ENCODE assay signal across 8 mouse cellular contexts in the genomic region with DNA sequence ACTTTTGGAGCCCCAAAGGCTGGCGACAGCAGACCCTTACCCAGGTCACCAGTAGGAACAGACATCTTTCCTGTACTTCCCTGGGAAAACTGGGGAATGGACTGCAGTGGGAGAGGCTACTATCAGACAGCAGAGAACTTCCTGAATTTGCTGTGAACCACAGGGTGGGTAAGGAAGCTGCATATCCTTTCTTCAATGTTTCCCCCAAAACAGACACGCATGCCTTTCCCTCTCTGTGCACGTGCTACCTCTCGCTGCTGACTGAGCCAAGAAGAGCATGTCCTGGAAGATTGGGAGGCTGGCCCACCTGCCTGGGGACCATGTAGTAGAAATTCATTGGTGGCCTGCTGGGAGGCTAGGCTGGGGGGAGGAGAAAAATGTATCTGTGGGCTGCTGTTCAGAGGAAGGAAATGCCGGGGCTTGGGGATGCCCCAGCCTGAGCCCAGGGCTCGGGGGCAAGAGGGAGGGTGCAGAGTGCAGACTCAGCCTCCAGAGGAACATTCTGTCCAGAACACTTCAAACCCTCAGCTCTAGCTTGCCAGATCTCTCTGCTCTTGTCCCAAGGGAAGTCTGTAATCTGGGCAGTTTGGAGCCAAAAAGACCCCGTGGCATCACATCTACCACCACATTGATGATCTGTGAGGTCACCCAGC.
DNase-seq lines count a peak whose midpoint lies in the region; ATAC-seq and TF ChIP-seq lines count a peak whose summit lies in the region.

No protein-coding gene starts in this region.

- H3K27ac ChIP-seq in spleen, adult 2 months (ENCODE audit: insufficient read depth, low read length), result peak overlapping the region; percentile 57
- H3K27ac ChIP-seq in heart, embryonic 14.5 days (replicated peaks in 1 of 2; ENCODE audit: control insufficient read depth in 1 of 2, insufficient read depth in 1 of 2, low read depth in 2 of 2, low read length in 2 of 2), result peak overlapping the region; percentile 96 to 100
- 0 out of 2 replicates have a peak overlapping the region, but pooled peaks have one; percentile 9 for H3K27ac ChIP-seq in limb, embryonic 11.5 days (replicated peaks; ENCODE audit: low read depth, low read length)
- peak overlapping the region; percentile 89 for H3K27ac ChIP-seq in stomach, postnatal 0 days (replicated peaks)

- peaks cover 5% of the 10 kb centered on the region for H3K9me3 ChIP-seq in heart, embryonic 14.5 days (ENCODE audit: control insufficient read depth, low read length)
- H3K9me3 ChIP-seq in limb, embryonic 11.5 days (ENCODE audit: control insufficient read depth, low read length), result no peaks in the 10 kb centered on the region
- no peaks in the 10 kb centered on the region for H3K9me3 ChIP-seq in stomach, postnatal 0 days (ENCODE audit: control insufficient read depth, low read length)

- DNase-seq in spleen, adult 2 months (ENCODE audit: low read depth in 1 of 2, low spot score in 2 of 2), result peak in 1 of 2 experiments; percentile 26
- DNase-seq in spleen, postnatal 14 days (ENCODE audit: low spot score in 2 of 2), result no peak
- no peak for DNase-seq in limb, embryonic 11.5 days (ENCODE audit: low spot score)
- DNase-seq in stomach, postnatal 0 days (ENCODE audit: low spot score), result no peak
- no peak for DNase-seq in cerebellum, adult 11-12 months
- no peak for DNase-seq in cerebellum, adult 9-10 months

- H3K36me3 ChIP-seq in spleen, adult 2 months (ENCODE audit: control insufficient read depth, insufficient read depth, low read length), result no peaks in the 10 kb centered on the region
- peaks cover 15% of the 10 kb centered on the region for H3K36me3 ChIP-seq in heart, embryonic 14.5 days (ENCODE audit: control insufficient read depth, insufficient read depth, low read length)
- no peaks in the 10 kb centered on the region for H3K36me3 ChIP-seq in limb, embryonic 11.5 days (ENCODE audit: control insufficient read depth, insufficient read depth, low read length)
- H3K36me3 ChIP-seq in stomach, postnatal 0 days (ENCODE audit: control insufficient read depth, insufficient read depth, low read length), result no peaks in the 10 kb centered on the region; the same call in 1 of the 2 replicates

- H3K9ac ChIP-seq in heart, embryonic 14.5 days (ENCODE audit: low read length), result peak overlapping the region; percentile 71
- H3K9ac ChIP-seq in limb, embryonic 11.5 days (ENCODE audit: low read length), result no peak overlapping the region
- H3K9ac ChIP-seq in stomach, postnatal 0 days (ENCODE audit: low read length), result no peak overlapping the region

- no peak for TF ChIP-seq POLR2A in spleen, adult 2 months (IDR thresholded peaks at IDR 0.05; ENCODE audit: low read depth, low read length)

- H3K27me3 ChIP-seq in spleen, adult 2 months (ENCODE audit: control insufficient read depth, insufficient read depth, low read length), result no peaks in the 10 kb centered on the region
- no peaks in the 10 kb centered on the region for H3K27me3 ChIP-seq in heart, embryonic 14.5 days (ENCODE audit: control insufficient read depth, insufficient read depth, low read length)
- no peaks in the 10 kb centered on the region for H3K27me3 ChIP-seq in limb, embryonic 11.5 days (ENCODE audit: control insufficient read depth, insufficient read depth, low read length)
- H3K27me3 ChIP-seq in stomach, postnatal 0 days (ENCODE audit: control insufficient read depth, insufficient read depth, low read length), result no peaks in the 10 kb centered on the region

- no peak for TF ChIP-seq CTCF in spleen, adult 2 months (IDR thresholded peaks at IDR 0.05; ENCODE audit: extremely low read depth, insufficient read depth, insufficient read length, insufficient replicate concordance)
- TF ChIP-seq CTCF in stomach, postnatal 0 days (IDR thresholded peaks at IDR 0.05; ENCODE audit: low read depth), result no peak

- no peaks in the 10 kb centered on the region; the same call in 1 of the 2 replicates for H3K4me1 ChIP-seq in spleen, adult 2 months (ENCODE audit: control insufficient read depth, insufficient read depth, insufficient read length)
- peaks cover 65 to 79% of the 10 kb centered on the region in 2 experiments for H3K4me1 ChIP-seq in heart, embryonic 14.5 days (ENCODE audit: control insufficient read depth in 2 of 2, insufficient read depth in 2 of 2, low read length in 2 of 2)
- H3K4me1 ChIP-seq in limb, embryonic 11.5 days (ENCODE audit: control insufficient read depth, insufficient read depth, low read length), result peaks cover 21% of the 10 kb centered on the region
- H3K4me1 ChIP-seq in stomach, postnatal 0 days (replicated peaks; ENCODE audit: control insufficient read depth, insufficient read depth), result peaks cover 20% of the 10 kb centered on the region

- no peak for TF ChIP-seq EP300 in stomach, postnatal 0 days (optimal IDR thresholded peaks at IDR 0.05)

- H3K4me2 ChIP-seq in heart, embryonic 14.5 days (ENCODE audit: low read length), result peak overlapping the region; percentile 55
- no peak overlapping the region for H3K4me2 ChIP-seq in limb, embryonic 11.5 days (ENCODE audit: low read depth, severe bottlenecking)
- no peak overlapping the region for H3K4me2 ChIP-seq in stomach, postnatal 0 days (replicated peaks; ENCODE audit: low read depth)

- no peak overlapping the region for H3K4me3 ChIP-seq in spleen, adult 2 months (ENCODE audit: extremely low read depth, insufficient read depth, insufficient read length)
- H3K4me3 ChIP-seq in heart, embryonic 14.5 days (ENCODE audit: control insufficient read depth in 1 of 2, insufficient read depth in 1 of 2, low read depth in 1 of 2, low read length in 2 of 2), result no peak overlapping the region
- no peak overlapping the region for H3K4me3 ChIP-seq in limb, embryonic 11.5 days (ENCODE audit: low read depth, low read length)
- H3K4me3 ChIP-seq in stomach, postnatal 0 days (ENCODE audit: low read depth, low read length), result no peak overlapping the region

- no peak; the same call in none of the 2 replicates for ATAC-seq in heart, embryonic 14.5 days (ENCODE audit: insufficient number of reproducible peaks, insufficient read depth, low FRiP score, low read depth)
- ATAC-seq in limb, embryonic 11.5 days (ENCODE audit: insufficient number of reproducible peaks, low FRiP score, low TSS enrichment, low read depth), result no peak
- ATAC-seq in stomach, postnatal 0 days (ENCODE audit: low FRiP score, low TSS enrichment), result peak; percentile 28; the same call in 1 of the 2 replicates
- no peak for ATAC-seq in inflammation-experienced regulatory T-cells, adult 6 months

- 15% methylated on average over 7 of the region's 7 CpGs for WGBS in spleen, adult 2 months
- WGBS in heart, embryonic 14.5 days, result 20% methylated on average over 7 of the region's 7 CpGs
- WGBS in limb, embryonic 11.5 days, result 63% methylated on average over 7 of the region's 7 CpGs
- 53% methylated on average over 7 of the region's 7 CpGs for WGBS in stomach, postnatal 0 days

Comparison
In these comparisons a context has a peak if more than half of its experiments do, and no peak if none do; other contexts are left out.
1. H3K27ac ChIP-seq: peak in every context shown above with its lines; median percentile 98 in heart, embryonic 14.5 days; 89 in stomach, postnatal 0 days; 57 in spleen, adult 2 months; 9 in limb, embryonic 11.5 days.